Mouse (Mus musculus) liver, embryonic 12.5 days (tissue): ENCODE data around the gene Gja1. TPM values are rescaled to one million over a fixed set of nuclear protein-coding genes. Genes with fewer than 3 reads are reported as not detected.
"Not testable (repeated sequence)": the region's sequence is repeated elsewhere in the genome, so short reads cannot be mapped to it uniquely, and the experiment has no call there.

ENCODE experiments used
- ATAC-seq: fragments of 200-750 bp; cut with Nextera tagmentation; 2 replicates; pipeline ENCODE4 v1.8.0; 2017; ENCODE audit warnings: moderate number of reproducible peaks, mild to moderate bottlenecking, moderate library complexity
- H3K27ac ChIP-seq: fragments of 300-500 bp; sonication (generic); 2 replicates; pipeline ENCODE4 v1.5.1; 2016; ENCODE audit warnings: mild to moderate bottlenecking
- H3K27me3 ChIP-seq: fragments of 300-500 bp; sonication (generic); replicated peaks from 2 replicates; pipeline ENCODE4 v1.6.1; 2016; ENCODE audit warnings: mild to moderate bottlenecking, moderate library complexity
- H3K36me3 ChIP-seq: fragments of 300-500 bp; sonication (generic); 2 replicates; pipeline ENCODE4 v1.6.1; 2016; ENCODE audit warnings: mild to moderate bottlenecking, moderate library complexity
- H3K4me1 ChIP-seq: fragments of 300-500 bp; sonication (generic); 2 replicates; pipeline ENCODE4 v1.6.1; 2016
- H3K4me2 ChIP-seq: fragments of 300-500 bp; sonication (generic); 2 replicates; pipeline ENCODE4 v1.6.1; 2016; ENCODE audit warnings: mild to moderate bottlenecking, moderate library complexity
- H3K4me3 ChIP-seq: fragments of 300-500 bp; sonication (generic); 2 replicates; pipeline ENCODE4 v1.5.1; 2016; ENCODE audit warnings: mild to moderate bottlenecking, moderate library complexity
- H3K9ac ChIP-seq: fragments of 300-500 bp; sonication (generic); 2 replicates; pipeline ENCODE4 v1.6.1; 2016; ENCODE audit warnings: mild to moderate bottlenecking, moderate library complexity
- H3K9me3 ChIP-seq: fragments of 300-500 bp; sonication (generic); replicated peaks from 2 replicates; pipeline ENCODE4 v1.6.1; 2016; ENCODE audit warnings: mild to moderate bottlenecking, moderate library complexity
- WGBS: fragments of 180-500 bp; shearing (Covaris S2); methylation state at CpG from one replicate; pipeline ENCODE4 v1.1.7; 2016; ENCODE audit not compliant: insufficient replicate concordance; 5-methylcytosine and 5-hydroxymethylcytosine counted together
- polyA plus RNA-seq: library from polyadenylated mRNA; unstranded; fragments of >200 nt; fragmentation: Nextera tagmentation; extraction: Ambion mirVana; gene quantifications from 2 replicates; pipeline ENCODE4 v1.2.1, GENCODE M21; 2016

Gene Gja1
- polyA plus RNA-seq, 1 experiment from 2014 or later, result 11.6 TPM

DNA sequence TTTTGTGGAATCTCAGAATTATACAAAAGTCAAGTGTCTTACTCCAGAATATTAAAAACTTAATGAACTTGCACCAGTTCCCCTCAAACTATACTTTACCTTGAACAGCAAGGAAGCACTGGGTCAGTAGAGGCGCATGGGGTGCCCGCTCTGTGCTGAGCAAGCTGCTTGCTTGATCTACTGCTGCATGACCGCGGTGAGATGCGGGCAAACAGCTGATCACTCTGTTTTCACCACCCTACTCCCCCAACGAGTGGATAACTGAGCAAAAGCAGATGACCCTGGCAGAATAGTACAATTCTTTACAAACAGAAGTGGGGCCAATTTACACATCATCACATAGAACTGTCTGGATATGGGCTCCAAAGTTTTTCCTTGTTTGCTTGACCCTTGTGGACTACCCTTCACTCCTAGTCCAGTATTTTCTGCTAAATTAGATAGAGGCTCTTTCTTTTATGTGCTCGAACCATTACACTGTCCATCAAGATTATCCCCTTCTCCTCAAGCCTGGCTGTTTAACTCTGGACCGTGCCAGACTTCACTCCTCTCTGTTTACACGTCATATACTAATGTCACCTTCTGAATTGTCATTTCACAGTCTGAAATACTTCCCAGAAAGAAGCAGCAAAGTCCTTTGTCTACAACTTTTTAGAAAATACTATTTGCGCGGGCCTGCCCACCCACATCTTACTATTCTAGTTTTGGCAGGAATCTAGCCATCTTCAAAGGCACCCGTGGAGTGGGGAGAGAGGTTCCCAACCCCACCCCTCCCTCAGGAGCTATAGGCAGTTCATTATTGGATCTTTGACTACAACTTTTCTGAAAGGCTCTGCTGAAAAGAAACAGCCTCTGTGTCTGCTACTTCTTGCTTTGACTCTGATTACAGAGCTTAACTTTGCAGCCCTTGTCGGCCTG, 8.3 kb downstream of the Gja1 start:
- Histone ChIP-seq H3K27ac (no peak overlapping the region), H3K36me3 (peaks cover 14% of the 10 kb centered on the region)
- WGBS, result 75% methylated on average over 13 of the region's 13 CpGs

DNA sequence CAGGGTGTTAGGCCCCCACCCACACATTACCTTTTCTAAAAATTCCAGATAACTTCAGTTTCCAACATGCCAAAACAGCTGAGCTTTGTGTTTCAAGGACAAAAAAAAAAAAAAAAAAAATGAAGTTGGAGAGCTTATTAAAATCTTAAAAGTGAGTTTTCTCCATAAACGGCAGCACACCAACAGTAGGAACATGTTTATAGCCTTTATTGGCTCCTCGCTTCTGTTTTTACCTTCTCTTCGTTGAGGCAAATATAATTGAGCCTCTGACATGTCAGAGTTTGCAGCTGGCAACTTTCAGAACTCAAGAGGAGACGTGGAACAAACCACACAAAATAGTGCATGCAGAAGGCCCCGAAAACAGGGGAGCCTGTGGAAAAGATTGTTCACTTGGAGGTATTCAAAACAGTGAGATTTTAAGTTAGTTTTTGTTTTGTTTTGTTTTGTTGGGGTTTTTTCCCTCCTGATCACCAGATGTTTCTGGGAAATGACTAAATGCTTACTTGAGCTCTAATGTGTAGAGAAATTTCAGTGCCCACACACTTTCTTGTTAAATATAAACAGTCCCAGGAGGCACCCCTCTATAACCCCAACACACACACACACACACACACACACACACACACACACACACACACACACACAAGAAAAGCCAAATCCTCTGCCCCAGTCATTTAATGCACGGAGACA, 16.1 kb downstream of the Gja1 start:
- 68% methylated on average over 6 of the region's 6 CpGs for WGBS
- no peak overlapping the region for H3K27ac ChIP-seq
- no peaks in the 10 kb centered on the region for H3K9me3 ChIP-seq
- no peak overlapping the region for H3K9ac ChIP-seq
- no peaks in the 10 kb centered on the region for H3K4me1 ChIP-seq
- H3K27me3 ChIP-seq, result no peaks in the 10 kb centered on the region
- H3K4me3 ChIP-seq, result no peak overlapping the region
- H3K36me3 ChIP-seq, result peaks cover 5% of the 10 kb centered on the region
- no peak overlapping the region for H3K4me2 ChIP-seq
- no peak for ATAC-seq

More for the DNA sequence above, 8.3 kb downstream of the Gja1 start:
- no peaks in the 10 kb centered on the region for H3K9me3 ChIP-seq
- no peak for ATAC-seq
- no peak overlapping the region for H3K4me3 ChIP-seq
- H3K4me1 ChIP-seq, result no peaks in the 10 kb centered on the region
- H3K4me2 ChIP-seq, result no peak overlapping the region
- no peak overlapping the region for H3K9ac ChIP-seq
- H3K27me3 ChIP-seq, result no peaks in the 10 kb centered on the region

DNA sequence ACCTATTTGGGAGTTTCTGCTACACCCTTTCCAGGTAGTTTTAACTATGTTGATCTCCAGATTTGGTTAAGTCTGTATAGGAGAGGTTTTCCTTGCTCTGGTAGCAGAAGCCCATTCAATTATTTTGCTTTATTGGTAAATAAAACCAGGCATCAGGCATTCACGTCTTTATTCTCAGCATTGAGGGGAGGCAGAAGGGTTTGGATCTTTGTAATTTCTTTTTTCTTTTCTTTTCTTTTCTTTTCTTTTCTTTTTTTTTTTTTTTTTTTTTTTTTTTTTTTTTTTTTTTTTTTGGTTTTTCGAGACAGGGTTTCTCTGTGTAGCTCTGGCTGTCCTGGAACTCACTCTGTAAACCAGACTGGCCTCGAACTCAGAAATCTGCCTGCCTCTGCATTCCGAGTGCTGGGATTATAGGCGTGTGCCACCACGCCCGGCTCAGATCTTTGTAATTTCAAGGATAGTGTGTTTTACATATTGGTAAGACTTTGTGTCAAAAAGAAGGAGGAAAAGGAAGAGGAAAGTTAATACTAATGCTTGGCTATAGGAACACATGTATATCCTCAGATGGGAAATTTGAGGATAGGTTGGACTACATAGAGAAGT, 16.8 kb downstream of the Gja1 start:
- H3K4me3 ChIP-seq, ATAC-seq, H3K9ac ChIP-seq, H3K36me3 ChIP-seq, H3K27ac ChIP-seq, H3K27me3 ChIP-seq, H3K4me1 ChIP-seq, H3K4me2 ChIP-seq, H3K9me3 ChIP-seq: not testable (repeated sequence)
- WGBS, result 69% methylated on average over 7 of the region's 7 CpGs

DNA sequence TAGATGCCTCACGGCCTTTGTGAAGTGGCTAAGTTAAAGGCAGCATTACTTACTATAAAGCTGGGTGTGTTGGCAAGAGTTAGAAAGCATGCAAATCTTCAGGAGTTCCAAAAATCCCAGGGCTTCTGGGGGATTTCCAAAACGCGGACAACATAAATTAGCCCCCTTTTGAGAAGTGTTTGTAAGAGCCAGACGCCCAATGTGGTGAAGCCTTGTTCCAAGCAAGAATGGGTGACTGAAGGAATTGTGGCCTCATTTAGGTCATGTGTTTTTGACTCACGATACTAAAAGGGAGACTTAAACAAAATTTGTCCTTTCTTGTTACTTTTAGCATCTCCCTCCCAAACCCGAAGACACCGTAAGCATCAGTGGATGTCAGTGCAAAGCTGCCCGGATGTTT, 20.7 kb downstream of the Gja1 start:
- H3K4me3 ChIP-seq, result no peak overlapping the region
- WGBS, result 74% methylated on average over 8 of the region's 8 CpGs

DNA sequence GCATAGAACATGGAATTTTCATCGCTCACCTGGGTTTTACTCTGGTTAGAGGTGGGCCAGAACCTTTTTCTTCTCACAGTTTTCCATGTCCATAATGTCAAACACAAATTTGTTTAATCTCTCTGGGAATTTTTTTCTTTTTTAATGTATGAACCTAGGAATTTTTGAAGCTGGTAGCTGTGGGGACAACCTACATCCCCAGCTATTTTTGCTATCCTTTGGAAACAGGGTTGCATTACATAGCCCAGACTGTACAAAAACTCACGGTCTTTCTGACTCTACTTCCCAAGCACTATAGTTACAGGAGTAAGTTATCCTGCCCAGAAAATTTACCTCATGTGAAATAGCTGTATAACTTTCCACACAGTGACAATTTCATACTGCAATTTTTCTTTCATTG, 21.2 kb downstream of the Gja1 start:
- no peaks in the 10 kb centered on the region for H3K9me3 ChIP-seq
- no peak overlapping the region for H3K9ac ChIP-seq
- H3K27me3 ChIP-seq, result no peaks in the 10 kb centered on the region
- no peaks in the 10 kb centered on the region for H3K4me1 ChIP-seq
- WGBS, result 78% methylated on average over 2 of the region's 2 CpGs
- H3K36me3 ChIP-seq, result no peaks in the 10 kb centered on the region
- no peak overlapping the region for H3K4me3 ChIP-seq
- no peak overlapping the region for H3K4me2 ChIP-seq
- no peak for ATAC-seq
- no peak overlapping the region for H3K27ac ChIP-seq

More for the DNA sequence above, 20.7 kb downstream of the Gja1 start:
- ATAC-seq, result no peak
- no peaks in the 10 kb centered on the region for H3K36me3 ChIP-seq
- no peaks in the 10 kb centered on the region for H3K27me3 ChIP-seq
- no peak overlapping the region for H3K4me2 ChIP-seq
- no peaks in the 10 kb centered on the region for H3K9me3 ChIP-seq
- no peaks in the 10 kb centered on the region for H3K4me1 ChIP-seq
- H3K9ac ChIP-seq, result no peak overlapping the region
- H3K27ac ChIP-seq, result no peak overlapping the region

DNA sequence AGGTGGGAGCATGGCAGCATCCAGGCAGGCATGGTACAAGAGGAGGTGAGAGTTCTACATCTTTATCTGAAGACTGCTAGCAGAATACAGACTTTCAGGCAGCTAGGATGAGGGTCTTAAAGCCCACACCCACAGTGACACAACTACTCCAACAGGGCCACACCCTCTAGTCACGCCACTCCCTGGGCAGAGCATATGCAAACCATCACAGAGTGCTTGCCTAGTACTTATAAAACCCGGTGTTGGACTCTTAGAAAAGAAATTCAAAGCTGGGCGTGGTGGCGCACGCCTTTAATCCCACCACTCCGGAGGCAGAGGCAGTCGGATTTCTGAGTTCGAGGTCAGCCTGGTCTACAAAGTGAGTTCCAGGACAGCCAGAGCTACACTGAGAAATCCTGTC, 24.3 kb downstream of the Gja1 start:
- not testable (repeated sequence) for H3K9ac ChIP-seq, H3K4me1 ChIP-seq, ATAC-seq, H3K4me2 ChIP-seq, H3K9me3 ChIP-seq, H3K4me3 ChIP-seq, H3K27ac ChIP-seq, H3K36me3 ChIP-seq, H3K27me3 ChIP-seq
- WGBS, result 78% methylated on average over 8 of the region's 8 CpGs

DNA sequence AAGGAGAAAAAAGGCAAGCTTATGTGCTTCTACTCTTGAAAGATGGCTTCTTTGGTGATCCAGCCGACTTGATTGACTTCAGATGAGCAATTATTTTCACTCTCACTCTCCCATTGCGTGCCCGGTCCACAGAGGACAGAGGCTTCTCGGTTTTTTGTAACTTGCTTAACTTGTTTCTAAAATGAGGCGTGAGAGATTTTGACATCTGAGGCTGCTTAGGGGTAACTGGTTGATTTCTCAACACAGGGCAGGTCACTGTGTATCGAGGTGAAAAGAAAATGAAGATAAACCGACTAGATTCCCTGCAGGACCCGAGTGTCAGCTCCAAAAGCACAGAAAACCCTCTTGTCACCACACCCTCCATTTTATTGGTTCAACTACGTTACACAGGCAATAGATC, 28.8 kb downstream of the Gja1 start:
- Histone ChIP-seq H3K4me3 (no peak overlapping the region), H3K27me3 (no peaks in the 10 kb centered on the region), H3K9me3 (no peaks in the 10 kb centered on the region), H3K9ac (no peak overlapping the region), H3K36me3 (no peaks in the 10 kb centered on the region), H3K4me1 (no peaks in the 10 kb centered on the region), H3K4me2 (no peak overlapping the region), H3K27ac (no peak overlapping the region)
- WGBS, result 69% methylated on average over 9 of the region's 9 CpGs
- no peak for ATAC-seq

DNA sequence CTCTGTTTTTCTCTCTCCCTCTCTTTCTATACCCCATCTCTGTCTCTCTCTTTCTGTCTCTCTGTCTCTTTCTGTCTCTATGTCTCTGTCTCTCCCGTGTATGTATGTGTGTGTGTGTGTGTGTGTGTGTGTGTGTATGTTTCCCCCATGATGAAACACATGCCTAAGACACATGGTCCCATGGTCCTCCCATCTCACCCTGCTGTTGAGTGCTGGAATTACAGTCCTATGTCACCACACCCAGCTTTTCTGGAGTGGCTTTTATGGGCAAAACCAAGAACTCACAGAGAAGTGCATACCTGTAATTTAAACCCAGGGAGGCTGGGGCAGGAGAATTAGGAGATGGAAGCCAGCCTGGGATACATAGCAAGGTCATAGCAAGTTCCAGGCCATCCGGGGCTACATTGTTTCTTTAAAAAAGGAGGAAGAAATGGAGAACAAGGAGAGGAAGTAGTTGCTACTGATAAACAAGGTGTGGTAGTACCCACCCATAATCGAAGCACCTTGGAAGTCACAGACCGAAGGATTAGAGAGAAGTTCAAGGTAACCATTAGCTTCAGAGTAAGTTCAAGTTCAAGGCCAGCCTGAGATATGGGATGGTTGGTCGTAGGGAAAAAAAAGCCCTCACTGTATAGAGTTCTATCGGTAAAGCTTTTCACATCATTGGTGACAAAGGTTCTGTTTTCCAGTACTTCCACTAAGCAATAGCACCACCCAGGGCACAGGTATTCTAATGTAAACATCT, 29.4 kb downstream of the Gja1 start:
- no peaks in the 10 kb centered on the region for H3K27me3 ChIP-seq
- no peak overlapping the region for H3K27ac ChIP-seq
- H3K4me2 ChIP-seq, result no peak overlapping the region
- no peaks in the 10 kb centered on the region for H3K4me1 ChIP-seq
- no peak for ATAC-seq
- H3K36me3 ChIP-seq, result no peaks in the 10 kb centered on the region
- WGBS, result 63% methylated on average over 6 of the region's 6 CpGs
- H3K9me3 ChIP-seq, result no peaks in the 10 kb centered on the region
- H3K9ac ChIP-seq, result no peak overlapping the region
- no peak overlapping the region for H3K4me3 ChIP-seq

DNA sequence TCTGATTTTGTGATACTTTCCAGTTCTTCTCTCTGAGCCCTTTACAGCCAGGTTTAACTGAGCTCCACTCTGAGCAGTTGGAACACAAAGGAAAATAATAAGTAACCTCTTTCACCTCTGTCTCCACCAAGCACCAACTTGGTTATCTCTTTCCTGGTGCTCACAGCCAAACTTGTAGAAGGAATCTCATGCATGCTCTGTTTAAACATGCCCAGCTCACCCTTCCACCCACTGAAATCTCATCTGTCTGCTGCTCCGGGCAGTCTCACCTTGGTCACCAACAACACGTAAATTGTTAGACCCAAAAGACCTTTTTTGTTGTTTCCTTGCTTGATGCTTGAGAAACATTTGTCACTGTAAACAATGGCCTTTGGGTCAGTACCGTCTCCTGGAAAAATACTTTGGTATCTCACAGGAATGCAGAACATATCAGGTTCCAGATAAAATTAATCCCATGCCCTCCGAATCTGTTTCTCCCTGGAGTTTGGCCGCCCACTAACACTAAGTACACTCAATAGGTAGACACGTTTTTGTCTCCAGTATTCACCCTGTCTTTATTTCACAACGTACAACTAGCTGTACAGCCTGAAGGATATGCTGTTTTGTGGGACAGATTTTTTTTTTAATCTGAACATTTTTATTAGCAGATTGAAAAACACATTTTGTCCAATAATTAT, 38.9 kb downstream of the Gja1 start:
- no peaks in the 10 kb centered on the region for H3K9me3 ChIP-seq
- H3K4me3 ChIP-seq, result no peak overlapping the region
- no peak overlapping the region for H3K4me2 ChIP-seq
- no peak overlapping the region for H3K9ac ChIP-seq
- H3K27ac ChIP-seq, result no peak overlapping the region
- no peaks in the 10 kb centered on the region for H3K36me3 ChIP-seq
- H3K27me3 ChIP-seq, result no peaks in the 10 kb centered on the region
- H3K4me1 ChIP-seq, result no peaks in the 10 kb centered on the region
- no peak for ATAC-seq
- WGBS, result 67% methylated on average over 7 of the region's 7 CpGs

DNA sequence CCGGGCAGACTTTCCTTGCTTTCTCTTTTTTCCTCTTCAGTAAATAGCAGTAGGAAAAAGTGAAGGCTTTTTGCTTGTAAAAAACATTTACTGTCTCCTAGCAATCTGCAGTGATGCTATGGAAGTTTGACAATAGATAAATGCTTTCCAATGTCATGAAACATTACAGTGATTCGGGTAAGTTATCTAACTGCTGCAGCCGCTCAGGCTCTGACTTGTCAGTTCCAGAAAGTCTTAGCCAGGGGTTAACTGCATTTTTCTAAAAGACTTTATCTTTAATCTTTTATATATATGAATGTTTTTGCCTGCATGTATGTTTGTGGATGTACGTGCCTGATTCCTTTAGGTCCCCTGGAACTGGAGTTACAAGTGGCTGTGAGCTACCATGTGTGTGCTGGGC, 45.4 kb downstream of the Gja1 start:
- Histone ChIP-seq H3K4me3 (no peak overlapping the region), H3K9ac (no peak overlapping the region), H3K27me3 (no peaks in the 10 kb centered on the region), H3K9me3 (no peaks in the 10 kb centered on the region), H3K27ac (no peak overlapping the region), H3K4me2 (no peak overlapping the region), H3K36me3 (no peaks in the 10 kb centered on the region), H3K4me1 (no peaks in the 10 kb centered on the region)
- no peak for ATAC-seq
- WGBS, result 66% methylated on average over 4 of the region's 4 CpGs

DNA sequence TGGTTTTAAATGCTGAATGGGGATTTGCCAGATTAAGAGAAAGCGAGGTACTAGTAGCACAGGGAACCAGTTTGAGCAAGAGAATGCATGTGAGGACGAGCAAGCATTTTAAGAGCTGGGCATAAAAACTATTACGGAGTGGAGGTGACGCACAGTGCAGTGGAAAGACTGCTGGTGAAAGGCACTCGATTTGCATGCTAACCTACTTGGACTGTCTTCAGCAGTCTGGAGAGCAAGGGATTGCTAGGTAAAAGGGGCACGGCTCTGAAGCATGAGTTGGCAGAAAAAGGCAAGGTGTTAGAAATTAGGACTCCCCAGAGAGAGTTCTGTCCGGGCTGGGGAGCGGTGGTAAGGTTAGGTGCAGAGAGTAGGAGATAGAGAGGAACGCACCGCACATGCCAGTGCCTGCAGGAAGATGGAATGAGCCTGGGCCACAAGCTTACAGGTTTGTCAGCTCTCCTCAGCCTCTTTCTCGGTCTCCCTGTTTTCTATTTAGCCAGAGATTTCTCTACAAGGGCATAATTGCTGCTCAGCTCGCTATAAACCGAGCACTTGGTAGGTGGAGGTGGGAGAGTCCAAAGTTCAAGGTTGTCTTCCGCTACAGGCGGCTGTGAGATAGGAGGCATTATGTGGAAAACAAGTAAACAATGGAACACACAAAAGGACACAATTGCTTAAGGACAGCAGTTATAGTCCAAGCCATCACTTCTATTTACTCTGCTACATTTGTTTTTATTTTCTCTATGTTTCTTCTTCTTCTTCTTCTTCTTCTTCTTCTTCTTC, 48.1 kb downstream of the Gja1 start:
- H3K27ac ChIP-seq, result no peak overlapping the region
- H3K9me3 ChIP-seq, result no peaks in the 10 kb centered on the region
- H3K27me3 ChIP-seq, result no peaks in the 10 kb centered on the region
- no peaks in the 10 kb centered on the region for H3K36me3 ChIP-seq
- no peak overlapping the region for H3K9ac ChIP-seq
- WGBS, result 70% methylated on average over 15 of the region's 15 CpGs
- no peaks in the 10 kb centered on the region for H3K4me1 ChIP-seq
- H3K4me3 ChIP-seq, result no peak overlapping the region
- H3K4me2 ChIP-seq, result no peak overlapping the region
- ATAC-seq, result no peak
